Mouse (Mus musculus): Measurements from ENCODE around the gene Krtap4-16.

DNA sequence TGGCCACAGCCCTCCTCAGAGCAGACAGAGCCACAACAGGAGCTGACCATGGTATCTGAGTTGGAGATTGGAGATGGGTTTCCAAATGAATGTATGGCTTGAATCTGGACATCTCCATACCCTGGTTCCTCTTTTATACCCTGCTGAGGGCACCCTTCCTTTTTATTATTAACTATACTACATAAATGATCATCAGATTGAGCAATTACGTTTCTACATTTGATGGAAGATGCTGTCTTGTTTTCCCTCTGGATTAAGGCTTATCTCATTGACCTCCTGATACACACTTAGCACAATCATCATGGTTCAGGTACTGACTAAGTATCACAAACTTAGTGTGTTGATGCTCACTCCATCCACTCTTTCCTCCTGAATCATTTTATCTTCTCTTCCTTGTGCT is 13.4 kb downstream of the Krtap4-16 start, which contains the start of gene 2300003K06Rik:
- TF ChIP-seq POLR2A (IDR thresholded peaks at IDR 0.05; ENCODE audit: low read depth, low read length) (no peak), CTCF (IDR thresholded peaks at IDR 0.05; ENCODE audit: borderline replicate concordance, insufficient read depth, low read length) (no peak)
